Mouse (Mus musculus) small intestine, adult 2 months (tissue): ENCODE measurements around the gene Pamr1. TPM values are rescaled to one million over a fixed set of nuclear protein-coding genes. Genes with fewer than 3 reads are reported as not detected.

Experiments used
- H3K27ac ChIP-seq: fragments of 200-500 bp; 2 replicates; pipeline ENCODE4 v1.5.1; 2012; ENCODE audit warnings: low read depth, low read length, control low read depth, inconsistent platforms; ENCODE audit not compliant: insufficient read depth
- H3K27me3 ChIP-seq: fragments of 200-500 bp; 2 replicates; pipeline ENCODE4 v1.6.1; 2012; ENCODE audit warnings: mild to moderate bottlenecking, moderate library complexity, low read length, inconsistent platforms; ENCODE audit not compliant: control insufficient read depth, insufficient read depth
- H3K36me3 ChIP-seq: fragments of 200-500 bp; 2 replicates; pipeline ENCODE4 v1.6.1; 2012; ENCODE audit warnings: mild to moderate bottlenecking, low read length, control low read depth, inconsistent platforms; ENCODE audit not compliant: control insufficient read depth, insufficient read depth
- H3K4me1 ChIP-seq: fragments of 200-500 bp; 2 replicates; pipeline ENCODE4 v1.6.1; 2012; ENCODE audit warnings: low read length, inconsistent platforms, mixed read lengths; ENCODE audit not compliant: control insufficient read depth, insufficient read depth, insufficient read length
- H3K4me3 ChIP-seq: fragments of 200-500 bp; 2 replicates; pipeline ENCODE4 v1.5.1; 2012; ENCODE audit warnings: low read depth, mild to moderate bottlenecking, control low read depth, inconsistent platforms, low read length, moderate library complexity
- CTCF ChIP-seq: fragments of 200-500 bp; IDR thresholded peaks from 2 replicates; pipeline ENCODE4 v1.5.1; 2012; ENCODE audit warnings: low read depth, mild to moderate bottlenecking, control low read depth, inconsistent platforms, low read length, moderate library complexity, mixed read lengths; ENCODE audit not compliant: insufficient replicate concordance, insufficient read length; ENCODE audit errors: extremely low read depth
- POLR2A ChIP-seq: fragments of 200-500 bp; IDR thresholded peaks from 2 replicates; pipeline ENCODE4 v1.6.1; 2012; ENCODE audit warnings: low read depth, mild to moderate bottlenecking, control low read depth, inconsistent platforms, low read length, moderate library complexity
- WGBS: fragments of 180-500 bp; shearing (Covaris S2); methylation state at CpG from one replicate; pipeline ENCODE4 v1.1.7; 2018; 5-methylcytosine and 5-hydroxymethylcytosine counted together
- polyA plus RNA-seq: library from polyadenylated mRNA; depleted of rRNA; stranded (reverse); fragments of >200 nt; gene quantifications from 2 replicates; pipeline ENCODE4 v1.2.3, GENCODE M21; 2012

The Pamr1 gene
- polyA plus RNA-seq, 1 experiment, result 4.5 TPM

GRCm38 (mm10) chr2:102650322-102650721, 100.5 kb downstream of the Pamr1 start:
- TF ChIP-seq CTCF (no peak), POLR2A (no peak)
- no peak overlapping the region for H3K4me3 ChIP-seq
- no peaks in the 10 kb centered on the region for H3K4me1 ChIP-seq
- no peaks in the 10 kb centered on the region for H3K36me3 ChIP-seq
- 86% methylated on average over 4 of the region's 4 CpGs for WGBS
- H3K27me3 ChIP-seq, result no peaks in the 10 kb centered on the region
- no peak overlapping the region for H3K27ac ChIP-seq

- 0 out of 2 replicates have a peak, but pooled peaks cover 6% of the 10 kb centered on the region for H3K4me1 ChIP-seq
- no peak overlapping the region for H3K4me3 ChIP-seq
- WGBS, result 79% methylated on average over 8 of the region's 8 CpGs
- TF ChIP-seq POLR2A (no peak), CTCF (no peak)
- no peak overlapping the region for H3K27ac ChIP-seq
- peaks cover 21% of the 10 kb centered on the region for H3K27me3 ChIP-seq
- no peaks in the 10 kb centered on the region for H3K36me3 ChIP-seq
Observed at GRCm38 (mm10) chr2:102655966-102656725, 106.3 kb downstream of the Pamr1 start.

- Histone ChIP-seq H3K4me1 (0 out of 2 replicates have a peak, but pooled peaks cover 6% of the 10 kb centered on the region), H3K27me3 (peaks cover 21% of the 10 kb centered on the region), H3K36me3 (no peaks in the 10 kb centered on the region), H3K4me3 (no peak overlapping the region), H3K27ac (no peak overlapping the region)
- TF ChIP-seq CTCF (no peak), POLR2A (no peak)
- 48% methylated on average over 7 of the region's 7 CpGs for WGBS
Observed at GRCm38 (mm10) chr2:102657726-102658125, 107.9 kb downstream of the Pamr1 start.

GRCm38 (mm10) chr2:102658163-102658660, 108.4 kb downstream of the Pamr1 start, which contains the start of gene Slc1a2:
Slc1a2 (plus strand) TSS chr2:102658659.
- no peak for TF ChIP-seq POLR2A
- no peak for TF ChIP-seq CTCF
- H3K27ac ChIP-seq, result no peak within 1 kb of the TSS
- H3K4me1 ChIP-seq, result 0 out of 2 replicates have a peak, but pooled peaks cover 6% of the 10 kb centered on the region
- H3K36me3 ChIP-seq, result no peaks in the 10 kb centered on the region
- H3K27me3 ChIP-seq, result peaks cover 21% of the 10 kb centered on the region
- WGBS, result 3% methylated on average over 20 of the region's 20 CpGs
- peak within 1 kb of the TSS; percentile 51 for H3K4me3 ChIP-seq

GRCm38 (mm10) chr2:102658661-102659520, 109.1 kb downstream of the Pamr1 start:
- H3K4me3 ChIP-seq, result peak overlapping the region; percentile 51
- WGBS, result under 1% methylated on average over 80 of the region's 80 CpGs
- 0 out of 2 replicates have a peak, but pooled peaks cover 6% of the 10 kb centered on the region for H3K4me1 ChIP-seq
- peaks cover 21% of the 10 kb centered on the region for H3K27me3 ChIP-seq
- TF ChIP-seq CTCF, result no peak
- H3K36me3 ChIP-seq, result no peaks in the 10 kb centered on the region
- no peak overlapping the region for H3K27ac ChIP-seq

- H3K27me3 ChIP-seq, result peaks cover 21% of the 10 kb centered on the region
- TF ChIP-seq POLR2A (no peak), CTCF (no peak)
- no peaks in the 10 kb centered on the region for H3K36me3 ChIP-seq
- H3K27ac ChIP-seq, result no peak overlapping the region
- no peak overlapping the region for H3K4me3 ChIP-seq
- H3K4me1 ChIP-seq, result 0 out of 2 replicates have a peak, but pooled peaks cover 6% of the 10 kb centered on the region
- WGBS, result 3% methylated on average over 10 of the region's 10 CpGs
Observed at GRCm38 (mm10) chr2:102659521-102659830, 109.7 kb downstream of the Pamr1 start.

GRCm38 (mm10) chr2:102661052-102661451, 111.2 kb downstream of the Pamr1 start:
- peaks cover 21% of the 10 kb centered on the region for H3K27me3 ChIP-seq
- 0 out of 2 replicates have a peak, but pooled peaks cover 6% of the 10 kb centered on the region for H3K4me1 ChIP-seq
- no peaks in the 10 kb centered on the region for H3K36me3 ChIP-seq
- no peak overlapping the region for H3K4me3 ChIP-seq
- no peak for TF ChIP-seq POLR2A
- TF ChIP-seq CTCF, result no peak
- no peak overlapping the region for H3K27ac ChIP-seq
- 63% methylated on average over 2 of the region's 2 CpGs for WGBS
